Mouse (Mus musculus) adrenal gland, postnatal 25 days (tissue): ENCODE data around the gene Fgfr2. TPM values are rescaled to one million over a fixed set of nuclear protein-coding genes. Genes with fewer than 3 reads are reported as not detected.
"Not testable (repeated sequence)": the region's sequence is repeated elsewhere in the genome, so short reads cannot be mapped to it uniquely, and the experiment has no call there.

Experiments used
- DNase-seq: peaks from one replicate; pipeline ENCODE4 v3.0.0; 2021; ENCODE audit warnings: mixed read lengths
- total RNA-seq: library from RNA; stranded (reverse); gene quantifications from 2 replicates; pipeline ENCODE4 v1.2.3, GENCODE M21; 2021

Fgfr2 gene
- total RNA-seq, 1 experiment from 2014 or later: 186 TPM

GRCm38 (mm10) chr7:131541184-131542114 lies 1581.7 kb downstream of the Fgfr2 start:
- no peak for DNase-seq

DNA sequence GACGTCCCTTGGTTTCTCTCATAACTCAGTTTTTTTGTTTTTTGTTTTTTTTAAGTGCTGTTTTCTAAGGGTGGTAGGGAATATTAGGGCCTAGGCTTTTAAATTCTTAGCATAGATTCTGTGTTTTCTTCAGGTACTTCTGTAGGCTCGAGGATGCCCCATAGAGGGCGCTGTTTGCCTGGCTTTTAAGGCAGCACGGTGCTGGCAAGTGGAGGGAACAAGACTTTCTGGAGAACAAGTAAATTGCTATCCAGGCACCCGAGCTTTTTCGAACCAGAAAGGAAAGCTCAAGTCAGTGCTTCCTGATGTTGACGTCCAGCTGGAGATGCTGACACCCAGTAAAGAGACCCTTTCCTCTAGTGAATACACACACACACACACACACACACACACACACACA lies 1583.2 kb downstream of the Fgfr2 start:
- peak; percentile 87 for DNase-seq

- no peak for DNase-seq
These were observed 1619.4 kb downstream of the Fgfr2 start for GRCm38 (mm10) chr7:131503739-131504138.

DNA sequence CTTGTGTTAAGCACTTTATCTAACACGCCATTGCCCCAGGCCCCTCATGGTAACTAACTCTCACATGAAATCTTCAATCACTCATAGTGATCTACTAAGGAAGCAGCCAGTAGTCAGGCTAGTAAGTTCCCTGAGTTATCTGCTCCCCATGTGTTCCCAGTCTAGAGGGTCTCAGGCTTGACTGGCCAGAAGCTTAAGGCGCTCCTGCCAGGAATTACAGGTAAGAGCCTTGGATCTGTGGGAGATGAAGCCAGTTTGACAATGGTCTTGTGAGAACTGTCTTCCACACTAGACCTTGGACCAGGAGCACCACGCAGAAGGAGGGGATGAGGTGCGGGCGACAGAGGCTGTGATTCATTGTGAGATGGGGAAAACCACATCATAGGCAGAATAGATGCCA lies 1644.7 kb downstream of the Fgfr2 start:
- no peak for DNase-seq

DNA sequence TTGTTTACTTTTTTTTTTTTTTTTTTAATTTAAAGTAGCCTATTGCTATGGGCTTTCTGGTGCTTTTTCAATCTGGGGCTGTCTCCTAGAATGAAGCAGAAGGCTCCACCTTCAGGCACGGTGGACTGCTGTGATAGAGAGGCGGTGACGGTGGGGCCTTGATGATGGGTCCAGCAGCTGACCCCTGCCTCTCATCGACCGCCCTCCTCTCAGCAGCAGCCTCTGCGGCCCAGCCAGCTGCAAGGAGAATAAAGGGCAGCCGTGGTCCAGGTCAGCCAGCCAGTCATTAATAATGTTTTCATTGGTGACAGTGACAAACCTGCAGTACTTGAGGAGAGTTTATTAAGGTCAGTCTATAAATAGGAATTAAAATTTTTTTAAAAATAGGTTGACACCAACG lies 1646.0 kb downstream of the Fgfr2 start:
- no peak for DNase-seq

DNA sequence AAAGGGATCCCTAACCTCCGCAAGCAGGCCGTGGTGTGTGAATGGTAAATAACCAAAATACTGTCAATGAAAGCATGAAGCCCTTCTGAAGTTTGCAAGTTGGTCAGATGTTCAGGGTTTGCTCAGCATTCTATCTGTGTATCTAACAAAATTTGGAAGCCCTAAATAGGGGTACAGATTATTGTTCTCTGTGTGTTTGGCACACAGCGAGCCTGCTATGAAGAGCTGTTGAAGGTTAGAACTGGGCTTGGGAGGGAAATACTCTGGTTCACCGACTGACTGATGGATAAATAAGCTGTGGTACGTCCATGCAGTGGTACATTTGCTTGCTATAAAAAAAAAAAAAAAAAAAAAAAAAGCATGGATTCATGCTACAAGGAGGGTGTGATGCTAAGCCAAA lies 1651.6 kb downstream of the Fgfr2 start:
- no peak for DNase-seq

GRCm38 (mm10) chr7:131469506-131469905 lies 1653.6 kb downstream of the Fgfr2 start:
- no peak for DNase-seq

DNA sequence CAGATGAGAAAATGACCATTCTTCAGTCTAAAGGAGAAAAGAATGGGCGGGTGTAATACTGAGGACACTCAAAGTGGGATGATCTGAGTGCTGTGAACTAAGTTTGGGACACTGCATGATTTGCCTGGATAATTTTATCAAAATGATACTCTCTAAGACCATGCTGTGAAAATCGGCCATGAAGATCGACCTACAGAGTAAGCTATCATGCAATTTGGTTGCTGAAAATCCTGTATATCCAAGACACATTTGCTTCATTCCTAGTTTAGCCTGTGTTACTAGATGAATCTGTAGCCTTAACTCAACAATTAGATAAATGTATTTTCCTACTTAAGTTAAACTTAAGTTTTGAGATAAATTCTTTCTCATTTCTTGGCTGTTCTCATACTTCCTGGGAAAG lies 1655.8 kb downstream of the Fgfr2 start:
- DNase-seq: no peak

DNA sequence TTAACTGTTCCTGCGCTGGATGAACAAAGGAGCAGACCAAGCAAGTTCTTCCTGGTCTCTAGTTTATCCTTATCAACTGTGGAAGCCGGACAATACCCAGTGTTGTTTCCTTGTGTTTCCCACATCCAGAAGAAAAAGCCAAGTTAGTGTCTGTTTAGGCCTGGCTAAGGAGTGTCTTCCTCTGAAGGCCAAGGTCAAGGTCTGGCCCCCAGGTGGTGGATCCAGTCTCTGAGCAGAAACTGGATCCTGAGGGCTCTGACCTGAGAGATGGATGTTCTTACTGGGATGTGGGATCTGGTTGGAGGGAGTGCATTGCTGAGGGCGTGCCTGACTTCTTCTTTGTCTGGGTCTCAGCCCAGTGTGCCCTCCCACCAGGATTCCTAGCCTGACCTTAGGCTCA lies 1657.4 kb downstream of the Fgfr2 start:
- DNase-seq: no peak

- DNase-seq: no peak
These were observed 1658.0 kb downstream of the Fgfr2 start for GRCm38 (mm10) chr7:131465117-131465601.

- no peak for DNase-seq
These were observed 1666.4 kb downstream of the Fgfr2 start for GRCm38 (mm10) chr7:131456714-131457113.

GRCm38 (mm10) chr7:131437051-131437450 lies 1686.1 kb downstream of the Fgfr2 start:
- DNase-seq: no peak

GRCm38 (mm10) chr7:131434276-131434675 lies 1688.9 kb downstream of the Fgfr2 start:
- DNase-seq: no peak

DNA sequence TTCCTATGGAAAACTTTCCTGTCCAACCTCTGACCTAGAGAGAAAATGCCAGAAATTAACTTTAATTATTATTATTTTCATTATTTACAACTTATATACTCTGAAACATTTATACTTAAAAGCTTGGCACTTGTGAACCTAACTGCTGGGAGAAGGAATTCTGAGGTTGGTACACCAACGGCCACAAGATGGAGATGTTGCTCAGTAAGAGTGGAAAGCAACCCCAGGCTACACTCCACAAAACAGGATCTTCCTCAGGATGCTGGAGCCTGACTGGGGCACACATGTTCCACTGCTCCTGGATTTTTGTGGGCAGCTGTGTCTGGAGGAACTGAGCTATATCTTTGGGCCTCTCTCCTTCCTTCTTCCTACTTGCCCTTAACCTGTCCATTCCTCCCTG lies 1690.9 kb downstream of the Fgfr2 start:
- no peak for DNase-seq

GRCm38 (mm10) chr7:131427331-131427730 lies 1695.8 kb downstream of the Fgfr2 start:
- DNase-seq: no peak

DNA sequence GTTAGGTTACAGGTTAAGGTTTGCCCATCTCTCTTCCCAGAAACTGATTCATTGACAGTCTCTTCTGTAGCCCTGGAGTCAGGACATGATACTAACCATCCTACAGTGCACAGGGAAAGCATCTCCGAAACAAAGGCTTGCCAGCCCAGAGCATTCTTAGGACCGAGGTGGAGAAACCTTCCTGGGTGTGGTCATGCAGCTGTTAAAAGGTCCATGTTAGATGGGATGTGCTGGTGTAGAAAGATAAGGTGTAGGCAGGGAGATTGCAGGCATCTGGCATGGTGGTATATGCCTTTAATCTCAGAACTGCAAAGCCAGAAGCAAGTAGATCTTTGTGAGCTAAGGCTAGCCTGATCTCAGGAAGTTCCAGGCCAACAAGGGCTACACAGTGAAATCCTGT lies 1698.2 kb downstream of the Fgfr2 start:
- no peak for DNase-seq

DNA sequence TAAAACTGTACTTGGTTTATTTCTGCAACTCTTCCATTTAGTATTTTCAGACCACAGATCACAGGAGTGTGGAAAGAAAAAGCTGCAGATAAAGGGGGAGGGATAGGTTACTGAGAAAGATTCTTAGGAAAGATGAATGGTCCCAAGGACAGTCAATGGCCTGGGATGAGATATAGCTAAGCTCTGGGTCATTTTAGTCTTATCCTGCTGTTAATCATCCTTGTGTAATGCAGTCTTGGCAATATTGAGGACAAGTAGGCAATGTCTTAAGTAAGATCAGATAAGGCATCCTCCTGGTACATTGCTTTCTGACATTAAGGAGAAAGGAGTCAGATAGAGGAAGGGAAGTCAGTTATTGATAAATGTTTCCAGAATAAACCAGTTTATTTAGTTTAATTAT lies 1705.5 kb downstream of the Fgfr2 start:
- DNase-seq: no peak

- not testable (repeated sequence) for DNase-seq
These were observed 1706.4 kb downstream of the Fgfr2 start for GRCm38 (mm10) chr7:131416742-131417141.

DNA sequence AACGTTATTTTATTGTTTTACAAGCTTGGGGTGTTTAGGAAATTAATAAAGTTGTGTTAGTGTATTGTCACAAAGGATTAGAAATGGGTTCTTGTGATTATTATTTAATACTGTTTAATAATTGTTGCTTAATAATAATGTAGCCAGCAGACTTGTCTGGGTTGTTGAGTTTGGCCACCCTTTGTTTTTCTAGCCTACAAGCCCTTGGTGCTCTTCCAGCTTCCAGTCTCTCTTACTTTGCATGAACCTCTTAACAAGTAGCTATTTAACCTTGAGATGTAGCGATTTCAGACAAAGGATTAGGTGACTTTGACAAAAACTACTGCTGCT lies 1711.2 kb downstream of the Fgfr2 start:
- DNase-seq: no peak

DNA sequence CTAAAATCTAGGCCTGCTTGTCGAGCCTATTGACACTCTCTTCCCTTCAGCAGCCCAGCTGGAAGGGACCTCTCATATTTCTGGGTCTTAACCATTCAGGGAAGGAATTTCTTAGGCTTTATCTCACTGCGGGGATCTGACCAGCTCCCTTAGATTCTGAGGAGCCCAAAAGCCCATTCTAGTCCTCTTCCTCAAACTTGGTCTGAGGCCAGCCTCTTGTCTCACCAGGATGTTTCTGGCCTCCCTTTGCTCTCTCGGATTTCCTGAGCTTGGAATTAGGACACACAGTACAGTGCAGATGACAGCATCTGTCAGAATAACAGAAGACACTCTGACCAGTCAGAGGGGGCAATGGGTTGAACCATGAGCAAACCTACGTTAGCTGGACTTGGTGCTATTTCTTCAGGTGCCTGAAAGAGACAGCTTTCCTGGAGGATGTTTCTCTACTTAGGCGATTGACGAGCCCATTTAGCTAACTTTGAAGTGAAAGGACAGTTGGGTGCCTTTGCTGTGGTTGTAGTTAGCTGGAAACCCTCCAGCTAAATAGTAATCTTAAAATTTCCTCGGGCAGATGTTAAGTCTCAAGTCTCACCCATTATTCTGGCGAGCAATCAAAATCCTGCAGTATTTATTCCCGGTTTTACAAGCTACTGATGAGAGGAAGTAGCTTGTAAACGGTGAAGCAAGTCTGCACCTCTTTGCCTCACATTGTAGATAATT lies 1711.8 kb downstream of the Fgfr2 start:
- DNase-seq: no peak

GRCm38 (mm10) chr7:131410416-131411058 lies 1712.6 kb downstream of the Fgfr2 start, which contains the start of the genes Ikzf5 and Acadsb:
Gene Ikzf5 (minus strand): TSS chr7:131410521.
Gene Acadsb (plus strand): TSS chr7:131410601.
- DNase-seq: peak; percentile 99

- DNase-seq: no peak
These were observed 1713.2 kb downstream of the Fgfr2 start for GRCm38 (mm10) chr7:131409988-131410385.
